Mouse (Mus musculus) heart, adult 2 months (tissue): Measurements from ENCODE around the gene Larp6.

ENCODE experiments used
- CTCF ChIP-seq: fragments of 200-600 bp; IDR thresholded peaks from 2 replicates; pipeline ENCODE4 v1.8.1; 2022; ENCODE audit warnings: antibody characterized with exemption, mild to moderate bottlenecking, moderate library complexity
- POLR2A ChIP-seq: fragments of 200-500 bp; IDR thresholded peaks from 2 replicates; pipeline ENCODE4 v1.6.1; 2011; ENCODE audit warnings: mild to moderate bottlenecking, low read depth, low read length, control low read depth; ENCODE audit not compliant: insufficient read depth

GRCm38 (mm10) chr9:60769711-60770111 lies 56.9 kb downstream of the Larp6 start:
- TF ChIP-seq POLR2A (no peak), CTCF (no peak)
